In genomic region chr6:72200595-72201256, GRCm38 (mm10) we compare ENCODE assay signal across 10 mouse cellular contexts. TPM values are rescaled to one million over a fixed set of nuclear protein-coding genes. Genes with fewer than 3 reads are reported as not detected.
DNase-seq lines count a peak whose midpoint lies in the region; ATAC-seq and TF ChIP-seq lines count a peak whose summit lies in the region.
"Had no signal": no experiment of that assay in that cellular context is flagged by ENCODE, and none has a peak within 500 bp of the region (broad histone marks: within the 10 kb centered on the region; RNA-seq: fewer than 3 reads in every experiment).

No protein-coding gene starts in this region.

- H3K27me3 ChIP-seq in stomach, embryonic 14.5 days (ENCODE audit: control insufficient read depth, insufficient read depth, low read length): no peaks in the 10 kb centered on the region
- H3K27me3 ChIP-seq in stomach, postnatal 0 days (ENCODE audit: control insufficient read depth, insufficient read depth, low read length): no peaks in the 10 kb centered on the region
- no peaks in the 10 kb centered on the region for H3K27me3 ChIP-seq in heart, embryonic 15.5 days
- H3K27me3 ChIP-seq in limb, embryonic 10.5 days (ENCODE audit: low read depth, poor library complexity, severe bottlenecking): peaks cover 7% of the 10 kb centered on the region; the same call in 1 of the 2 replicates
- H3K27me3 ChIP-seq in stomach, embryonic 16.5 days (ENCODE audit: control insufficient read depth, insufficient read depth, low read length): no peaks in the 10 kb centered on the region
- H3K27me3 ChIP-seq: Patski had no signal

- 0 out of 2 replicates have a peak, but pooled peaks have one; percentile 30 for ATAC-seq in stomach, embryonic 14.5 days (ENCODE audit: insufficient number of reproducible peaks, insufficient read depth, low FRiP score, low read depth)
- no peak for ATAC-seq in stomach, postnatal 0 days (ENCODE audit: low FRiP score, low TSS enrichment)
- ATAC-seq in heart, embryonic 15.5 days (replicated peaks; ENCODE audit: insufficient number of reproducible peaks, insufficient read depth, low FRiP score, low read depth): peak; percentile 61
- ATAC-seq in stomach, embryonic 16.5 days (ENCODE audit: insufficient read depth, low FRiP score): peak; percentile 45; the same call in 1 of the 2 replicates
- no peak for ATAC-seq in erythroid progenitor cell, adult 5-6 weeks (replicated peaks; ENCODE audit: low FRiP score, poor library complexity, severe bottlenecking)
- ATAC-seq: Patski had no signal

- H3K4me3 ChIP-seq in stomach, embryonic 14.5 days (ENCODE audit: low read depth, low read length): no peak overlapping the region
- no peak overlapping the region for H3K4me3 ChIP-seq in stomach, postnatal 0 days (ENCODE audit: low read depth, low read length)
- no peak overlapping the region for H3K4me3 ChIP-seq in heart, embryonic 15.5 days
- H3K4me3 ChIP-seq in limb, embryonic 10.5 days: no peak overlapping the region
- H3K4me3 ChIP-seq in stomach, embryonic 16.5 days (replicated peaks; ENCODE audit: low read length): no peak overlapping the region

- H3K36me3 ChIP-seq in stomach, embryonic 14.5 days (ENCODE audit: control insufficient read depth, insufficient read depth, low read length): no peaks in the 10 kb centered on the region; the same call in 1 of the 2 replicates
- H3K36me3 ChIP-seq in stomach, postnatal 0 days (ENCODE audit: control insufficient read depth, insufficient read depth, low read length): no peaks in the 10 kb centered on the region
- H3K36me3 ChIP-seq in heart, embryonic 15.5 days: no peaks in the 10 kb centered on the region
- H3K36me3 ChIP-seq in limb, embryonic 10.5 days: peaks cover 24% of the 10 kb centered on the region
- no peaks in the 10 kb centered on the region for H3K36me3 ChIP-seq in stomach, embryonic 16.5 days (ENCODE audit: control insufficient read depth, insufficient read depth, low read length)

- H3K9me3 ChIP-seq in stomach, embryonic 14.5 days (ENCODE audit: control insufficient read depth, low read depth, low read length): no peaks in the 10 kb centered on the region; the same call in 1 of the 2 replicates
- H3K9me3 ChIP-seq in stomach, postnatal 0 days (ENCODE audit: control insufficient read depth, low read length): no peaks in the 10 kb centered on the region
- H3K9me3 ChIP-seq in heart, embryonic 15.5 days (replicated peaks): no peaks in the 10 kb centered on the region
- no peaks in the 10 kb centered on the region for H3K9me3 ChIP-seq in limb, embryonic 10.5 days (replicated peaks)
- peaks cover under 1% of the 10 kb centered on the region; the same call in 1 of the 2 replicates for H3K9me3 ChIP-seq in stomach, embryonic 16.5 days (replicated peaks; ENCODE audit: control insufficient read depth, low read length)

- no peak overlapping the region for H3K4me2 ChIP-seq in stomach, embryonic 14.5 days (replicated peaks; ENCODE audit: low read depth, low read length)
- no peak overlapping the region for H3K4me2 ChIP-seq in stomach, postnatal 0 days (replicated peaks; ENCODE audit: low read depth)
- H3K4me2 ChIP-seq in heart, embryonic 15.5 days: no peak overlapping the region
- no peak overlapping the region for H3K4me2 ChIP-seq in stomach, embryonic 16.5 days (ENCODE audit: low read depth, low read length)

- DNase-seq in stomach, postnatal 0 days (ENCODE audit: low spot score): no peak
- DNase-seq in limb, embryonic 10.5 days (ENCODE audit: low spot score): peak; percentile 38
- DNase-seq in spleen, postnatal 10 days (ENCODE audit: low spot score in 2 of 2): no peak
- DNase-seq in left cerebral cortex, adult 18-20 months (ENCODE audit: low spot score in 2 of 2): no peak

- no peak for TF ChIP-seq EP300 in stomach, postnatal 0 days (optimal IDR thresholded peaks at IDR 0.05)

- no peak overlapping the region; the same call in 1 of the 2 replicates for H3K27ac ChIP-seq in stomach, embryonic 14.5 days (ENCODE audit: low read length)
- H3K27ac ChIP-seq in stomach, postnatal 0 days (replicated peaks): no peak overlapping the region; the same call in 1 of the 2 replicates
- peak overlapping the region; percentile 42 for H3K27ac ChIP-seq in heart, embryonic 15.5 days
- H3K27ac ChIP-seq in limb, embryonic 10.5 days: peak overlapping the region; percentile 69
- no peak overlapping the region for H3K27ac ChIP-seq in stomach, embryonic 16.5 days (ENCODE audit: low read length)

- no peak for TF ChIP-seq CTCF in stomach, postnatal 0 days (IDR thresholded peaks at IDR 0.05; ENCODE audit: low read depth)

- H3K4me1 ChIP-seq in stomach, embryonic 14.5 days (ENCODE audit: control insufficient read depth, insufficient read depth, low read length): peaks cover 16% of the 10 kb centered on the region; the same call in 1 of the 2 replicates
- no peaks in the 10 kb centered on the region; the same call in 1 of the 2 replicates for H3K4me1 ChIP-seq in stomach, postnatal 0 days (replicated peaks; ENCODE audit: control insufficient read depth, insufficient read depth)
- H3K4me1 ChIP-seq in heart, embryonic 15.5 days (replicated peaks): peaks cover 37% of the 10 kb centered on the region
- peaks cover 44% of the 10 kb centered on the region for H3K4me1 ChIP-seq in limb, embryonic 10.5 days
- peaks cover 19% of the 10 kb centered on the region; the same call in 1 of the 2 replicates for H3K4me1 ChIP-seq in stomach, embryonic 16.5 days (ENCODE audit: control insufficient read depth, insufficient read depth, low read length)

- WGBS in stomach, embryonic 14.5 days: 53% methylated on average over 11 of the region's 11 CpGs
- 56% methylated on average over 11 of the region's 11 CpGs for WGBS in stomach, postnatal 0 days
- 59% methylated on average over 11 of the region's 11 CpGs for WGBS in heart, embryonic 15.5 days
- WGBS in limb, embryonic 10.5 days: 31% methylated on average over 11 of the region's 11 CpGs
- WGBS in stomach, embryonic 16.5 days: 45% methylated on average over 11 of the region's 11 CpGs

- no peak overlapping the region; the same call in 1 of the 2 replicates for H3K9ac ChIP-seq in stomach, embryonic 14.5 days (replicated peaks; ENCODE audit: low read depth, low read length)
- H3K9ac ChIP-seq in stomach, postnatal 0 days (ENCODE audit: low read length): no peak overlapping the region
- no peak overlapping the region for H3K9ac ChIP-seq in heart, embryonic 15.5 days
- H3K9ac ChIP-seq in stomach, embryonic 16.5 days (ENCODE audit: low read length): peak overlapping the region; percentile 21; the same call in 1 of the 2 replicates

RNA-seq across cellular contexts. Expression of gene Atoh8, which starts 34.7 kb away (rescaled TPM):
- 7.9 and 9.9 TPM in 2 replicates for polyA plus RNA-seq in stomach, embryonic 14.5 days (2014; fragmentation: Nextera tagmentation; extraction: Ambion mirVana)
- 5.5 and 6.0 TPM in 2 replicates for polyA plus RNA-seq in stomach, postnatal 0 days (2015; fragmentation: Nextera tagmentation; extraction: Ambion mirVana)
- 14.0 and 17.4 TPM in 2 replicates for polyA plus RNA-seq in heart, embryonic 15.5 days (2015; fragmentation: Nextera tagmentation; extraction: Ambion mirVana)
- polyA plus RNA-seq in limb, embryonic 10.5 days (2016; fragmentation: Nextera tagmentation; extraction: Ambion mirVana): 24.9 and 28.0 TPM in 2 replicates
- polyA plus RNA-seq in stomach, embryonic 16.5 days (2015; fragmentation: Nextera tagmentation; extraction: Ambion mirVana): 8.6 and 9.2 TPM in 2 replicates
- not detected in 2 replicates for total RNA-seq in erythroid progenitor cell, adult 5-6 weeks (2015; ENCODE audit: low replicate concordance)
- total RNA-seq in erythroid progenitor cell, adult 5-6 weeks (2017; ENCODE audit: low replicate concordance): not detected in 2 replicates
- total RNA-seq in left cerebral cortex, adult 18-20 months (2021): 1 to 10 TPM; 1.6 to 2.3 TPM
- total RNA-seq: monocyte, adult 5-6 weeks had no signal

Comparison
In these comparisons a context has a peak if more than half of its experiments do, and no peak if none do; other contexts are left out.
1. ATAC-seq: peak in stomach, embryonic 14.5 days (single experiment), heart, embryonic 15.5 days (single experiment) and stomach, embryonic 16.5 days (single experiment); none in stomach, postnatal 0 days (single experiment) and erythroid progenitor cell, adult 5-6 weeks (single experiment).
2. H3K27ac ChIP-seq: peak in heart, embryonic 15.5 days (single experiment) and limb, embryonic 10.5 days (single experiment); none in stomach, embryonic 14.5 days (single experiment), stomach, postnatal 0 days (single experiment) and stomach, embryonic 16.5 days (single experiment).